Mouse (Mus musculus) kidney, adult 11 months (tissue): ENCODE results near the gene Tesmin.

Experiments used
- DNase-seq: peaks from one replicate; pipeline ENCODE4 v3.0.0; 2022

The Tesmin gene

GRCm38 (mm10) chr19:3388629-3389057 lies at the start of gene Tesmin:
Gene Tesmin (plus strand): TSS chr19:3388857.
- peak; percentile 92 for DNase-seq

DNA sequence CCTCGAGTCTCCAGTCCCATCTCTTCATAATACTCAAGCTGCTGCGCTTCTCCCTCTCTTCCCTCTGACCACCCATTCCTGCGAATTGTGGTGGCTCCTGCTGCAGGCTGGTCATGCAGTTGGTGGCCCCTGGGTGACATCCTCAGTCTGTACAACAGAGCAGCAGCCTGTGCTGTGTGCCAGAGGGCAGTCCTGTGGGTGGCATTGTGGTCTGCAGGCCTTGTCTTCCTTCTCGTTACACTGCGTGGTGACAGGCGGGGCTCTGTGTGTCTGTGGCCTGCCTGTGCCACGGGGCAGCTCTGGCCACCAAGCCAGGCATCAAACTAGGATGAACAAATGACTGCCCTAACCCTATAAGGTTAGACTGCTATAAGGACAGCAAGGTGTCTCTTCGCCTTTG lies 49.5 kb upstream of the Tesmin start:
- no peak for DNase-seq

DNA sequence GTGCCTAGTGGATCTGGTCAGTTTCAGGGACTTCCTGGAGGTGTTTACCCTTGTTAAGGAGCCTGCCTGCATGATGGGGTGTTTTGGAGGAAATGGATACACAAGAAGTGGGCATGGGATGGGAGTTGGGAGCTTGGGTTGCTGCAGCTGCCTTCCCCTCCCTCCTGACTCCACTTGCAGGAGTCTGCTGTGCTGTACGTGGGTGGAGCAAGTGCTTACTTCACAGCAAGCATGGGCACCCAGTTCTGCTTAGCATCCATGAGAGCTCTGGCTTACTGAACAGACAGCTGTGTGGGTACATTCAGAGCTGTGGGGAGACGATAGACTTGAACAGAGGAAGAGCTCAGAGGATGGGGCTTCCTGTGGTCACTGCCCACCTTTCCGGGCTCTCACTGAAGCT lies 47.6 kb upstream of the Tesmin start:
- DNase-seq = no peak

DNA sequence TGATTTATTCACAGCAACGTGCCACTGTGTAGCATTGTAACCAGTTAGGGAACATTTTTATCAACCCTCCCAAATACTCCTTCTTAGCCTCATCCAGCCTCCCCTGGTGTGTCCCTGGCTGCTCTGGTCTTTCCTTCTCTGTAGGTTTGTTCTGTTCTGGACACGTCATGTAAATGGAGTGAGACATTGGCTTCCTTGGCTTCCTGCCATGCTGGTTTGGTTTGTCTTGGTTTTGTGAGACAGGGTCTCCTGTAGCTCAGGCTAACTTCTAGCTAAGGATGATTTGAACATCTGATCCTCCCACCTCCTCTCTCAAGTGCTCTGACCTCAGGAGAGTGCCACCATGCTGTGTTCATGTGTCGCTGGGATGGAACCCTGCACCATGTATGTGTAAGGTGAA lies 44.7 kb upstream of the Tesmin start:
- no peak for DNase-seq

- DNase-seq = peak; percentile 79
Measured at GRCm38 (mm10) chr19:3344636-3345544, 43.8 kb upstream of the Tesmin start.

- no peak for DNase-seq
Measured at GRCm38 (mm10) chr19:3347784-3348183, 40.9 kb upstream of the Tesmin start.

- peak; percentile 81 for DNase-seq
Measured at GRCm38 (mm10) chr19:3353415-3354111, 35.1 kb upstream of the Tesmin start.

- DNase-seq = no peak
Measured at GRCm38 (mm10) chr19:3355096-3355495, 33.6 kb upstream of the Tesmin start.

DNA sequence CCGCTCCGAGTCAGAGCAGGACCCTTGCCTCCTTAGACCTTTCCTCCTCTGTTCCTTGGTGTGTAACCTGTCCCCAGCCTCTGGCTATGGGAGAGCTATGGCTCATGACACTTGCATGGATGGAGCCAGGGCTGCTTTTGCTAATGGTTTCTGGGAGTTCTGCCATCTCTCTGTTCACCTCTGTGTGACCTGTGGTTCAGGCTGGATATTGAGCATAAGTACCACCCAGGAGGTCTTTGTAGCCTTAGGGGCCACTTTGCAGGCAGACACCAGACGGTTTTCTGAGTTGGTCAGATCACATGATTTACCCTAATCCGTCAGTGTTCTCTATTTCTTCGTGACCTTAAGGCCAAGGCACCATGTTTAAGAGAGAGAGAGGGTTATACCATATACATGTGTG lies 32.1 kb upstream of the Tesmin start:
- DNase-seq = peak; percentile 69

GRCm38 (mm10) chr19:3357620-3358019 lies 31.0 kb upstream of the Tesmin start:
- no peak for DNase-seq

DNA sequence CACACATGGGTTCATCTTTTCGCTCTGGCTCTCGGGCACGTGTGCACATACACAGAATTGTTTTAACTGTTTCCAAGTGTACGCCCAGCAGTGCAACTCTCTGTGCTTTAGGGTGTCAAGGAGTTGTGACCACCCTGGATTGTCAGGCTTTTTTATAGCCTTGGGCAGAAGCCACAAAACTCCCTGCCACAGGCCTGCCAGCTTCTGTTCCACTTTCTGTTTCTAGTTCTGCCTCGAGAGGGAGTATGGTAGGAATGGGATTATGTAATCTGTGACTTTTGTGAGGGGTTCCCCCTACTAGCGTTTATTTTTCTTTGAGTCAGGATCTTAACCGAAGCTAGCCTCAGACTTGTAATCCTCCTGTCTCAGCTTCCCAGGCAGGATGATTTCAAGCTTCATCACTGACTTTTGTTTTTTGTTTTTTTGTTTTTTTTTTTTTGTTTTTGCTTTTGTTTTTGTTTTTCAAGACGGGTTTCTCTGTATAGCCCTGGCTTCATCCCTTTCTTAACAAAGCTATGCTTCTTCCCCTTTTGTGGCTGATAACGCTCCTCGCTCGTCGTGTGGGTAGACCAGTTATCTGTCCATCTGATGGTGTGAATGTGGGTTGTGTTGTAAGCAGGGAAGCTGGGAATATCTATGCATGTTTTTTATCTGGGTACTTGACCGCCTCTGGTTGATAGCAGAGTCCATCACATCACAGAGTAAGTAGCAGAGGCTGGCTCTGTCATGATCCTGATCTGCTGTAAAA lies 28.6 kb upstream of the Tesmin start:
- DNase-seq = no peak

DNA sequence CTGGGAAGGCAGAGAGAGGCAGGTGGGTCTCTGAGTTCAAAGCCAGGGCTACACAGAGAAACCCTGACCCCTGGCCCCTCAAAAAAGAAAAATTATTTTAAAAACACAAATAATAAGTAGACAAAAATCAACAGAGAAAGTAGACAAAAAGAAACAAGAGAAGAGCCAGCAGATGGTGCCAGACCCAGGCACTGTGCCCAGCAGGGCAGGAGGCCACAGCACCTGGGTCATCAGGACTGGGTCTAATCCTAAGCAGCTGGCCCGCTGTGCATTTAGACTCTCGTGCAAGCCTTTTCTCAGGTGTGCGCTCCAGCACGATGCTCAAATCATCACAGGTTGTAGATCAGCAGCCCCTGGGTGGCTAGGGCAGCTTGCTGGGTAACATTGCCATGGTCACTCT lies 25.1 kb upstream of the Tesmin start:
- no peak for DNase-seq

GRCm38 (mm10) chr19:3365089-3365488 lies 23.6 kb upstream of the Tesmin start:
- no peak for DNase-seq

DNA sequence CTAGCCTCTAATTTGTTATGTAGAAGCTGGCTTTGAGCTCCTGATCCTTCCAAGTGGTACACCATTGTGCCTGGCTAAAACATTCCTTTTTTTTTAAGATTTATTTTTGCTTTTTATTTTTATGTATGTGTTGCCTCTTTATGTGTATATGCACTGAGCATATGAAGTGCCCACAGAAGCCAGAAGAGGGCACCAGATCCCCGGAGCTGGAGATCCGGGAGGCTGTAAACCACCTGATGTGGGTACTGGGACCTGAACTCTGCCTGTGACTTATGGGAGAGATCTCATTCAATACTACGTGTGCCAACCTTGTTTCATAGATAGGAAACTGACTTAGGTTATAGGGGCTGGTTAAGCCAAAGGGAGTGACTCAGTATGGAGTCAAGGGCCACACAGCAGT lies 20.4 kb upstream of the Tesmin start:
- DNase-seq = no peak

- DNase-seq = peak; percentile 37
Measured at GRCm38 (mm10) chr19:3373380-3373779, 15.3 kb upstream of the Tesmin start.

DNA sequence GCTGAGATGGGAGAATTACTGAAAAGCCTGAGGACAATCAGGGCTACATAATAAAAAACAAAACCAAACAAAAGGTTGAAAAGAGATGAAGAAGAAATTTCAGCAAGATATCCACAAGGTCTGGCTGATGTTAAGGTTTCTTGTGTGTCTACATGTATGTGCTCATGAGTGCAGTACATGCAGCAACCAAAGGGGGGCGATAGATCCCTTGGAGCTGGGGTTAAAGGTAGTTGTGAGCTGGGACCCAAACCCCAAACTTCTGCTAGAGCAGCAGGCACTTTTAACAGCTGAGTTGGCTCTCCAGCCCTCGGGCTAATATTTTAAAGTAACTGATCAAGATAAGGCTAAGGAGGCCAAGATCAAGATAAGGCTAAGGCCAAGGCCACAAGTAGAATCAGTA lies 14.6 kb upstream of the Tesmin start:
- DNase-seq = no peak

GRCm38 (mm10) chr19:3375945-3376495 lies 12.6 kb upstream of the Tesmin start:
- no peak for DNase-seq

- no peak for DNase-seq
Measured at GRCm38 (mm10) chr19:3376966-3377715, 11.5 kb upstream of the Tesmin start.

GRCm38 (mm10) chr19:3378614-3379013 lies 10.0 kb upstream of the Tesmin start:
- no peak for DNase-seq

GRCm38 (mm10) chr19:3388061-3388460 lies 596 bp upstream of the Tesmin start:
- DNase-seq = no peak

GRCm38 (mm10) chr19:3389089-3389488 lies 432 bp downstream of the Tesmin start:
- peak; percentile 81 for DNase-seq

DNA sequence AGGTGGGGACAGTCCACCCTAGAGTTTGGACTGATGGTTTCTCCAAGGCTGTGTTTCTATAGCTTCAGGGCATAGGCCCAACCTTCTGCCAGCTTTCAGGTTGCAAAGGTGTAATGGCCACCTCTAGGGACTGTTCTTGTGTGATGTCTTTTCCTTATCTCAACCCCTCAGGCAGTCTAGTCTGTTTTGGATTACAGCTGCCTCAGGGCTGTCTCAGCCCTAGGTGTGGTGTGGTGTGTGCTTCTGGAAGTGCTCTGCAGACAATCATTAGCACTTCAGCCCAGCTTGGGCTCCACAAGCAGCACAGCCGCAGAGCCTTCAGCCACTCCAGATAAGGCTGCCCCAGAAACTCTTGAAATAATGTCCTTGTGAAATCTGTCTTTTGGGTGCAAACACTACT lies 3.7 kb downstream of the Tesmin start:
- DNase-seq = no peak
